Mouse (Mus musculus) embryonic facial prominence, embryonic 15.5 days (tissue): ENCODE measurements around the gene Ccdc12. TPM values are rescaled to one million over a fixed set of nuclear protein-coding genes. Genes with fewer than 3 reads are reported as not detected.

Source experiments
- ATAC-seq: fragments of 200-750 bp; cut with Nextera tagmentation; 2 replicates; pipeline ENCODE4 v1.8.0; 2017; ENCODE audit warnings: low read depth, moderate TSS enrichment; ENCODE audit not compliant: insufficient number of reproducible peaks, low FRiP score, low TSS enrichment
- H3K27ac ChIP-seq: fragments of 300-500 bp; sonication (generic); replicated peaks from 2 replicates; pipeline ENCODE4 v1.5.1; 2015; ENCODE audit warnings: mild to moderate bottlenecking, inconsistent platforms
- H3K27me3 ChIP-seq: fragments of 300-500 bp; sonication (generic); 2 replicates; pipeline ENCODE4 v1.6.1; 2015; ENCODE audit warnings: inconsistent platforms
- H3K36me3 ChIP-seq: fragments of 300-500 bp; sonication (generic); 2 replicates; pipeline ENCODE4 v1.6.1; 2015; ENCODE audit warnings: mild to moderate bottlenecking, inconsistent platforms
- H3K4me1 ChIP-seq: fragments of 300-500 bp; sonication (generic); 2 replicates; pipeline ENCODE4 v1.6.1; 2015; ENCODE audit warnings: inconsistent platforms
- H3K4me2 ChIP-seq: fragments of 300-500 bp; sonication (generic); replicated peaks from 2 replicates; pipeline ENCODE4 v1.6.1; 2015; ENCODE audit warnings: mild to moderate bottlenecking, inconsistent platforms
- H3K4me3 ChIP-seq: fragments of 300-500 bp; sonication (generic); replicated peaks from 2 replicates; pipeline ENCODE4 v1.5.1; 2015; ENCODE audit warnings: mild to moderate bottlenecking, inconsistent platforms
- H3K9ac ChIP-seq: fragments of 300-500 bp; sonication (generic); 2 replicates; pipeline ENCODE4 v1.6.1; 2015; ENCODE audit warnings: inconsistent platforms
- H3K9me3 ChIP-seq: fragments of 300-500 bp; sonication (generic); replicated peaks from 2 replicates; pipeline ENCODE4 v1.6.1; 2016; ENCODE audit warnings: inconsistent platforms
- WGBS: fragments of 180-500 bp; shearing (Covaris S2); methylation state at CpG from one replicate; pipeline ENCODE4 v1.1.7; 2015; 5-methylcytosine and 5-hydroxymethylcytosine counted together
- microRNA-seq: library from miRNA; unstranded; fragments of <30 nt; microRNA quantifications from one replicate; pipeline ENCODE4, GENCODE M21; 2016; ENCODE audit warnings: borderline number of aligned reads
- polyA plus RNA-seq: library from polyadenylated mRNA; unstranded; fragments of >200 nt; fragmentation: Nextera tagmentation; extraction: Ambion mirVana; gene quantifications from 2 replicates; pipeline ENCODE4 v1.2.1, GENCODE M21; 2015

Ccdc12 gene
- polyA plus RNA-seq, 1 experiment from 2014 or later, result 131 TPM

DNA sequence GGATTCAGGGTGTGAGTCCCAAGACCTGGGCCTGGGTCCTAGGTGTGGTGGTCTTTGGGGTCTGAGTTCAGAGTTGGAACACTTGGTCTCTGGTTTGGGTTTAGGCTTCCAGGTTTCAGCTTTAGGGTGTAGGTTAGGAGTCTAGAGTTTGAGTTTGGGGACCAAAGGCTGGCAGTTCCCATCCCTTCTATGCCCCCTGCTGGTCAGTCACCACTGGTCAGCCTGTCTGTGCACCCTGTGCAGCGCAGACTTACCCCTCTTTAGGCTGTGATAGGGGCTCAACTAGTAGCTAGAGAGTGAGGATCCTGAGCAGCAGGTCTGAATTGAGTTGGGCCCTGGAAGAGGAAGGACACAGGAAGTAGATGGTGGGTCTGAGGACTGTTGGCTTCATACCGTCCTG is 103.0 kb downstream of the Ccdc12 start:
- no peak overlapping the region for H3K4me2 ChIP-seq
- H3K27ac ChIP-seq, result peak overlapping the region; percentile 63
- 65% methylated on average over 2 of the region's 2 CpGs for WGBS
- no peaks in the 10 kb centered on the region for H3K27me3 ChIP-seq
- H3K4me3 ChIP-seq, result no peak overlapping the region
- H3K9me3 ChIP-seq, result no peaks in the 10 kb centered on the region
- ATAC-seq, result no peak
- H3K36me3 ChIP-seq, result no peaks in the 10 kb centered on the region
- peaks cover 48% of the 10 kb centered on the region for H3K4me1 ChIP-seq
- no peak overlapping the region for H3K9ac ChIP-seq

DNA sequence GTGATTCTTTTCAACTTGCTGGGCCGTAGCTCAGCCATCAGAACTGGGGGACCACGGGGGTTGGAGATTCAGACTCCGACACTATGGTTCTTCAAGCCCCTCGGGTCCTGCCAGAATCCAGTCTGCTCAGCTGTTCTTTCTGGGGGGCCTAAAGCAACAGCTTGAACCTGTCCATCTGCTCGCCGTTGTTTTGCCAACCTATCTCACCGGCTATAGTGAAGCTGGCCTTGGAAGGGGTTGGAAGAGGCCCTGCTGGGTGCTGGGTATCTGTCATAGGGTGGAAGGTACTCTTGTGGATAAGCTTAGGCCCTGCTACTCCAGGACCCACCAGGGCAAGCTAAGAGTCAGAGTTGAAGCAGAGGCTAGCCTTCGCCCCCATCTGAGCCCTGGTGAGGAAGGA is 104.6 kb downstream of the Ccdc12 start:
- no peaks in the 10 kb centered on the region for H3K27me3 ChIP-seq
- 63% methylated on average over 8 of the region's 8 CpGs for WGBS
- H3K36me3 ChIP-seq, result no peaks in the 10 kb centered on the region
- H3K9ac ChIP-seq, result no peak overlapping the region
- H3K4me1 ChIP-seq, result peaks cover 52% of the 10 kb centered on the region
- ATAC-seq, result no peak
- no peak overlapping the region for H3K4me2 ChIP-seq
- no peaks in the 10 kb centered on the region for H3K9me3 ChIP-seq
- peak overlapping the region; percentile 80 for H3K27ac ChIP-seq
- H3K4me3 ChIP-seq, result no peak overlapping the region

Small RNA genes lying within 50 kb of the gene (microRNA-seq; reads per million reads assigned to microRNA genes)
- gene Mir8107, result not detected

Other genes with a start within 250 kb of the Ccdc12 start
- gene Ptpn23, start 248.3 kb upstream of the Ccdc12 start, polyA plus RNA-seq, result 20.5 and 21.5 TPM in 2 replicates
- 4.4 and 5.1 TPM in 2 replicates for gene Ngp, start 236.8 kb upstream of the Ccdc12 start, polyA plus RNA-seq
- gene Klhl18, start 179.8 kb upstream of the Ccdc12 start, polyA plus RNA-seq, result 11.1 and 12.8 TPM in 2 replicates
- gene Kif9, start 179.5 kb upstream of the Ccdc12 start, polyA plus RNA-seq, result 4.0 and 7.4 TPM in 2 replicates
- gene Setd2, start 123.9 kb upstream of the Ccdc12 start, polyA plus RNA-seq, result 33.7 and 34.3 TPM in 2 replicates
- 51.4 and 51.7 TPM in 2 replicates for gene Nradd, start 32.1 kb upstream of the Ccdc12 start, polyA plus RNA-seq
- 4.9 and 6.7 TPM in 2 replicates for gene Nbeal2, start 2.3 kb upstream of the Ccdc12 start, polyA plus RNA-seq
- 7.5 and 8.5 TPM in 2 replicates for gene Myl3, start 85.4 kb downstream of the Ccdc12 start, polyA plus RNA-seq
- 133 and 145 TPM in 2 replicates for gene Pth1r, start 90.6 kb downstream of the Ccdc12 start, polyA plus RNA-seq
- gene Prss42, start 141.7 kb downstream of the Ccdc12 start, polyA plus RNA-seq, result not detected in 2 replicates
- gene Prss44, start 157.5 kb downstream of the Ccdc12 start, polyA plus RNA-seq, result not detected in 2 replicates
- gene Prss43, start 170.2 kb downstream of the Ccdc12 start, polyA plus RNA-seq, result not detected in 2 replicates
- gene Prss45, start 178.1 kb downstream of the Ccdc12 start, polyA plus RNA-seq, result not detected in 2 replicates
- gene Prss46, start 188.0 kb downstream of the Ccdc12 start, polyA plus RNA-seq, result 0.22 TPM in 1 of 2 replicates, not detected in the other
- gene Prss50, start 201.5 kb downstream of the Ccdc12 start, polyA plus RNA-seq, result 0.81 and 0.93 TPM in 2 replicates
- gene Als2cl, start 223.4 kb downstream of the Ccdc12 start, polyA plus RNA-seq, result 7.0 and 7.9 TPM in 2 replicates
- 5.7 and 9.1 TPM in 2 replicates for gene Tmie, start 223.6 kb downstream of the Ccdc12 start, polyA plus RNA-seq